Mouse (Mus musculus): ENCODE measurements around the gene Psap.

The Psap gene

GRCm38 (mm10) chr10:60263351-60263750, 14.1 kb upstream of the Psap start:
- DNase-seq (ENCODE audit: inconsistent ontology term): no peak

GRCm38 (mm10) chr10:60265252-60265651, 12.2 kb upstream of the Psap start:
- DNase-seq (ENCODE audit: inconsistent ontology term): no peak

DNA sequence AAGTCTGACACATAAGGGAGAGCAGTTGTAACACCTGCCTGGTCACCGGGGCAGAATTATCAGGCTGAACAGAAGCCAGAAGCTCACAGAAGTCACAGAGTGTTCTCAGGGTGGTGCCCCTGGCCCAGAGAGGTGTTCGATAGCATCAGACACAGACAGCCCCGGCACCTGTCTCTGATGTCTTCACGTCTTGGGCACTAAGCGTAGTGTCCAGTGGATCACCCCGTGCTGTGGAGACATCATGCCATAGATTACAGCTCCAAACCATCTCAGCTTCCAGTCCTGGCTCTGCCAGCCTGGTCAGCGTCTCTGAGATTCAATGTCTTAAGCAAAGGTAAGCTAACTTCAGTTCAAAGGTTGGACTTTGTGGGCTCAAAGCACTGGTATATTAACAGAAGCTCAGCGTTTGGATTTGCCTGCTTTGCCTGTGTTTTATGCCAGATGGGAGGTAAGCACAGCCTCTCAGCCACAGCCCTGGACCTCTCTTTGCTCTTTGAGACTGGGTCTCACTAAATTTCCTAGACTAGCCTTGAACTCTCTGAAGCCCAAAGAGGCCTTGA, 10.5 kb upstream of the Psap start:
- no peak for DNase-seq (ENCODE audit: inconsistent ontology term)

GRCm38 (mm10) chr10:60268738-60269137, 8.7 kb upstream of the Psap start:
- DNase-seq (ENCODE audit: inconsistent ontology term): no peak

- DNase-seq (ENCODE audit: inconsistent ontology term): peak; percentile 45
These were observed 8.0 kb upstream of the Psap start for GRCm38 (mm10) chr10:60269141-60270064.

DNA sequence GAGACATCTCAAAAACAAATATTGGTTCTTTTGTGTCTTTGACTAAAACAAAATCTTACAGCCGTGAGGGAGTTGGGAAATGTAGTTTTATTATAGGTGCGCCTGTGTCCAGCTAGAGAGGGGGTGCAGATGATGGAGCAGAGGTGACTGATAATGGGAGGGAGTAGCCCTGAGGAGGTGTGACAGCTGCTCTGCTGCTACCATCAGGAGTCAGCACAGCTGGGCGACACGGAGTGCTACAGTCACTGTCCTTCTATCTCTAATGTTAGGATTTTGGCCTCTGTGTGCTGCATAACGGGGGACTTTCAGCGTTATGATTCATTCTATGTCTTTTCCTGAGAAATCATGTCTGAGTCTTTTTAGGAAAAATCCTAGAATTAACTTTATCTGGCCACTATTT, 6.4 kb upstream of the Psap start:
- no peak for DNase-seq (ENCODE audit: inconsistent ontology term)

- DNase-seq (ENCODE audit: inconsistent ontology term): no peak
These were observed 5.2 kb upstream of the Psap start for GRCm38 (mm10) chr10:60272241-60272640.

DNA sequence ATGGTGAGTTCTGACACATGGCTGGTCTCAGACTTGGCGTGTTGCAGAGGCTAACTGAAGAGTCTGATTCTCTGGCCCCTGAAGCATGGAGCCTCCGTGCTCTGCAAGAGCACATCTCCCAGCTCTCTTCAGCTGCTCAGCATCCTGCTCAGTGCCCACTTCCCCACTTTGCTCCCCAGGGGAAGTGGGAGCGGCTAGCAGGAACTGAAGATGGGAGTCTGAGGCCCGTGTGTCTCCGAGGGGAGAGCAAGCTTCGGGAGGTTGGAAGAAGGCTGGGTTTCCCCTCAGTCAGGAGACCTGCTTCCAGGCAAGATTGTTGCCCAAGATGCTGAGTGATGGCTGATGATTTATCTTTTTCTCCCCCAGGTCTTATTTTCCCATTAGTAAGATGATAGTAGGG, 4.0 kb upstream of the Psap start:
- DNase-seq (ENCODE audit: inconsistent ontology term): no peak

GRCm38 (mm10) chr10:60278006-60278399, 576 bp downstream of the Psap start:
- DNase-seq (ENCODE audit: inconsistent ontology term): no peak

DNA sequence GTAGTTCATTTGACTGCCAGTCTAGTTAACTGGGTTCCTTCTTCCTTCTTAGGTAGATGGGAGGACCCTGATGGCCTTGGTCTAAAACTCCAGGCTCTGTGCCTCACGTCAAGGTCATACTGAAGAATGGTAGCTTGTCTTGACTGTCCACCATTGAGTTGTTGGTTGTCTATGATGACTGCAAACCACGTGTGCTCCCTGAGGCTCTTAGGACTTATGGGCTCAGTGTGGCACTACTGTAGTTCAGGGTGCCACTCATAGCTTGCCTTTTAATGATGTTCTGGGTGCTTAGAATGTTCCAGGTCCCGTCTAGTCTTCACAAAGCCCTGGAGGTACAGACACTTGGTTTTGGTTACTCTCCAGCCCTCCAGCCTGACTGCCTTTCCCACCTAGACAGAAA, 1.4 kb downstream of the Psap start:
- DNase-seq (ENCODE audit: inconsistent ontology term): no peak

- no peak for DNase-seq (ENCODE audit: inconsistent ontology term)
These were observed 2.0 kb downstream of the Psap start for GRCm38 (mm10) chr10:60279290-60279940.

GRCm38 (mm10) chr10:60279941-60280301, 2.5 kb downstream of the Psap start:
- DNase-seq (ENCODE audit: inconsistent ontology term): no peak

- DNase-seq (ENCODE audit: inconsistent ontology term): no peak
These were observed 2.9 kb downstream of the Psap start for GRCm38 (mm10) chr10:60280353-60280752.

GRCm38 (mm10) chr10:60281571-60282050, 4.2 kb downstream of the Psap start:
- no peak for DNase-seq (ENCODE audit: inconsistent ontology term)

- DNase-seq (ENCODE audit: inconsistent ontology term): peak; percentile 63
These were observed 4.9 kb downstream of the Psap start for GRCm38 (mm10) chr10:60282116-60283014.

GRCm38 (mm10) chr10:60284248-60284647, 6.8 kb downstream of the Psap start:
- no peak for DNase-seq (ENCODE audit: inconsistent ontology term)

DNA sequence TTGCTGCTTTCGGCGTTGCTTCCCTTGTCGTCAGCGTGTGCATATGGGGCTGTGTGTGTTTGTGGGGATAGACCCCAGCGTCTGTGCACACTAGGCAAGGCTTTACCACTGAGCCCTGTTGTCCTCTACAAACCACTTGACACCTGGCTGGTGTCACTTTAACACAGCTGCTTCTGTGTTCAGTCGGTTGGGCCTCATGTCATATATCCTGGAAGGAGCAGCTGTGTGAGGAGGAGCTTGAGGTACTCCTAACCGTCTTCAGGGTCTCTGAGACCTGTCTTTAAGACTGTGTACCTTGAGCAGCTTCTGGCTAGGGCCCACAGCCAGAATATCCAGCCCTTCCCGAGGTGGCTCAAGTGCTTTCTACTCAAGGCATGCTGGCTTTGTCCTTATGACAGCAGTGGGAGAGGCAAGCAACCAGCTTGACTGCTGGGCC, 7.3 kb downstream of the Psap start:
- no peak for DNase-seq (ENCODE audit: inconsistent ontology term)

DNA sequence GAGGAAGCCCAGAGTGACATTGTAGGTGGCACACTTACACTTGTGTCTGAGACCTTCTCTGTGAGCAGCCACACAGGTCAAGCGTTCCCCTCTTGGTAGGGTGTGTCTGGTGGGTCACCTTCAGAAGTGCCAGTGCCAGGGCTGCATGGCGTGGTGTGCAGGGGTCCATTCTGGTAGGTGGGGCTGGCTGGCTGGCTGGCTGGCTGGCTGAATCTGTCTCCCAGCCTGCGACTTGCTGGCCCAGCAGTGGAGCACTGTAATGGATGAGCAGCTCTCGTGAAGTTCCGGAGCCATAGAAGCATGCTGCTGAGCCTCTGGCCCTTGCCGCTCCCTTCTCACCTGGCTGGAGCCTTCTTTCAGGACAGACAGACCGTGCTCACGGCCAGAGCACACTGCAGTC, 7.8 kb downstream of the Psap start:
- no peak for DNase-seq (ENCODE audit: inconsistent ontology term)

GRCm38 (mm10) chr10:60285676-60286372, 8.4 kb downstream of the Psap start:
- DNase-seq (ENCODE audit: inconsistent ontology term): peak; percentile 83

- no peak for DNase-seq (ENCODE audit: inconsistent ontology term)
These were observed 9.1 kb downstream of the Psap start for GRCm38 (mm10) chr10:60286546-60286945.

GRCm38 (mm10) chr10:60287161-60287560, 9.7 kb downstream of the Psap start:
- peak; percentile 12 for DNase-seq (ENCODE audit: inconsistent ontology term)
